Mouse (Mus musculus) kidney, embryonic 15.5 days (tissue): ENCODE results near the gene Cbx8. TPM values are rescaled to one million over a fixed set of nuclear protein-coding genes. Genes with fewer than 3 reads are reported as not detected.

Experiments
- ATAC-seq: fragments of 200-750 bp; cut with Nextera tagmentation; replicated peaks from 2 replicates; pipeline ENCODE4 v1.8.0; 2017; ENCODE audit warnings: moderate TSS enrichment; ENCODE audit not compliant: low FRiP score
- H3K27ac ChIP-seq: fragments of 300-500 bp; sonication (generic); 2 replicates; pipeline ENCODE4 v1.5.1; 2015; ENCODE audit warnings: mild to moderate bottlenecking, inconsistent platforms
- H3K27me3 ChIP-seq: fragments of 300-500 bp; sonication (generic); 2 replicates; pipeline ENCODE4 v1.6.1; 2015; ENCODE audit warnings: inconsistent platforms
- H3K36me3 ChIP-seq: fragments of 300-500 bp; sonication (generic); 2 replicates; pipeline ENCODE4 v1.6.1; 2015; ENCODE audit warnings: inconsistent platforms
- H3K4me1 ChIP-seq: fragments of 300-500 bp; sonication (generic); 2 replicates; pipeline ENCODE4 v1.6.1; 2015; ENCODE audit warnings: inconsistent platforms
- H3K4me2 ChIP-seq: fragments of 300-500 bp; sonication (generic); 2 replicates; pipeline ENCODE4 v1.6.1; 2015; ENCODE audit warnings: moderate library complexity, mild to moderate bottlenecking, inconsistent platforms
- H3K4me3 ChIP-seq: fragments of 300-500 bp; sonication (generic); replicated peaks from 2 replicates; pipeline ENCODE4 v1.5.1; 2015; ENCODE audit warnings: mild to moderate bottlenecking, inconsistent platforms
- H3K9ac ChIP-seq: fragments of 300-500 bp; sonication (generic); 2 replicates; pipeline ENCODE4 v1.6.1; 2015; ENCODE audit warnings: mild to moderate bottlenecking, inconsistent platforms
- H3K9me3 ChIP-seq: fragments of 300-500 bp; sonication (generic); replicated peaks from 2 replicates; pipeline ENCODE4 v1.6.1; 2016; ENCODE audit warnings: inconsistent platforms
- WGBS: fragments of 180-500 bp; shearing (Covaris S2); methylation state at CpG from one replicate; pipeline ENCODE4 v1.1.7; 2015; ENCODE audit warnings: mixed read lengths; 5-methylcytosine and 5-hydroxymethylcytosine counted together
- polyA plus RNA-seq: library from polyadenylated mRNA; unstranded; fragments of >200 nt; fragmentation: Nextera tagmentation; extraction: Ambion mirVana; gene quantifications from 2 replicates; pipeline ENCODE4 v1.2.1, GENCODE M21; 2015

The Cbx8 gene
- polyA plus RNA-seq: 9.8 and 10.3 TPM in 2 replicates

DNA sequence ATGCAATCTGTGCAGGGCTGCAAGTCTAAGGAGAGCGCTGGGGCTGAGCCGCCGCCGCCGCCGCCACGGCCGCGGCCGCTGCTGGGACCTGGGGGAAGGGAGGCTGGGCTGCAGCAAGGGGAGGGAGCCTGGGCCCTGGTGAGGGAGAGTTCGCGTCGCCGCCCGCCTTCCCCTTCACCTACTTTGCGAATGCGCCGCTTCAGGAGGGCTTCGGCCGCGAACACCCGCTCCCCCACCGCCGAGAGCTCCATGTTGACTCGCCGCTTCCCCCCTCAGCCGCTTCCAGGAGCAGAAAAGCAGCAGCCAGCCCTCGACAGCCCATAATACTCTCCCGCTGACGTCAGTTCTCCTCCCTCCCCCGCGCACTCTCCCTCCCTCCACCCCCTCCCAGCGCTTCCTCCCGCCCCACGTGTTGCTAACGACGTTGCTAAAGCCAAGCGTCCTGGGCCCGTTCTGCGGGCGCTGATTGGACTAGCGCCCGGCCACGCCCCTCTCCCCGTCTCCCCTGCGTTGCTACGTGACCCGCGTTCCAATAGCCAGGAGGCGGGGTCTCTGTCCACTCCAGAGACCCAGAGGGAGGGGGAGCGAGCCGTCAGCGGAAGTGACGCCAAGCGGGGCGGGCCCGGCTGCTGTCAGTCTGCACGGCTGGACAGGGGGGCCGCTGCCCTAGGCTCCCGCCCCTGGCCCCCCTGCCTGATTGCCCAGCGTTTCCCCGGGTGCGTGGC is at the start of gene Cbx8:
Gene Cbx8 (minus strand): TSS at position 370 of the 725 bp plus-strand sequence.
- Histone ChIP-seq H3K9ac (peak within 1 kb of the TSS; percentile 85), H3K27ac (peak within 1 kb of the TSS; percentile 83), H3K4me1 (peaks cover 84% of the 10 kb centered on the region), H3K9me3 (no peaks in the 10 kb centered on the region), H3K4me2 (peak within 1 kb of the TSS; percentile 96), H3K4me3 (peak within 1 kb of the TSS; percentile 83), H3K36me3 (peaks cover 9% of the 10 kb centered on the region), H3K27me3 (peaks cover 87% of the 10 kb centered on the region)
- ATAC-seq: peak; percentile 92
- WGBS: under 1% methylated on average over 62 of the region's 63 CpGs

GRCm38 (mm10) chr11:119090076-119090960 is 49.5 kb upstream of the Cbx8 start:
- ATAC-seq: no peak
- H3K36me3 ChIP-seq: no peaks in the 10 kb centered on the region
- peaks cover 55% of the 10 kb centered on the region for H3K4me1 ChIP-seq
- peak overlapping the region; percentile 41; the same call in 1 of the 2 replicates for H3K27ac ChIP-seq
- peaks cover 57% of the 10 kb centered on the region for H3K27me3 ChIP-seq
- H3K4me2 ChIP-seq: peak overlapping the region; percentile 99
- H3K9me3 ChIP-seq: no peaks in the 10 kb centered on the region
- peak overlapping the region; percentile 50 for H3K9ac ChIP-seq
- WGBS: under 1% methylated on average over 75 of the region's 75 CpGs
- H3K4me3 ChIP-seq: peak overlapping the region; percentile 57

DNA sequence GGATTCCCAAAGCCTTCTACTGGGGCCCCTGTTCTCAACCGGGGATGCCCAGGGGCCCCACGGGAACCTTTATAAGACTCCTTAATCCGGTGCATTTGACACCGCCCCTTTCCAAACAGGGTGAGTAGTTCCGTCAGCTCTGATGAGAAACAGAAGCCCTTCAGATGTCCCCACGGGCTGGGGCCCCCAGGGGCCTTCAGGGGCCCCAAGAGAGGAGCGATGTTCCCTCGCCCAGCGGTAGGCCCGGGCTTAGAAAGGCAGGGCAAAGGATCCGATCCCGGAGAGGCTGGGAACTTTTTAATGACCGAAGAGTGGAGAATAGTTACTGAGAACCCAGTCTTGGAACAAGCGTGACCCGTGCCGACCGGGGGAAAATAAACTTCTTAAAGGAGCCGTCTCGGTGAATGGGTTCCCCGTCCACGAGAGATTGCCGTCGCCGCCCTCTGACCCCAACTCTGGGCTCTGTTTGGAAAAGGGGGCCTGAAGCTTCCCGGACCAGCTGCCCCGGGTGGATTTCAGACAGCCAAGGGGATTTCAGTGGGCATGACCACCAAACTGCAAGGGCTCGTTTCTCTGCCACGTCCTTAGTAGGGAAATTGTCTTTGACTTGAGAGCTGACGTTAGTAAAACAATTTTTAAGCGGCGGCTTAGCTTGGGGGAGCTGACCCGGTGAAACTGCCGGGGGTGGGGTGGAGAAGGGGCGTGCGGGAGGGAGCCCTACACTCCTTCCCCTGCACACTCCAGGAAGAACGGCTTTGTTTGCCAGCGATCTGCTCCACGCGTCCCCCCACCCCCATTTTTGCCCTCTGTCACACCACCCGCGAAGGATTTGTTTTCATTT is 48.7 kb upstream of the Cbx8 start:
- H3K27ac ChIP-seq: no peak overlapping the region
- under 1% methylated on average over 41 of the region's 41 CpGs for WGBS
- H3K9ac ChIP-seq: peak overlapping the region; percentile 50; the same call in 1 of the 2 replicates
- H3K9me3 ChIP-seq: no peaks in the 10 kb centered on the region
- no peak for ATAC-seq
- H3K4me3 ChIP-seq: peak overlapping the region; percentile 57
- H3K4me1 ChIP-seq: peaks cover 62% of the 10 kb centered on the region
- peaks cover 52% of the 10 kb centered on the region for H3K27me3 ChIP-seq
- no peaks in the 10 kb centered on the region for H3K36me3 ChIP-seq
- peak overlapping the region; percentile 99 for H3K4me2 ChIP-seq

- H3K4me2 ChIP-seq: peak overlapping the region; percentile 99; the same call in 1 of the 2 replicates
- H3K27ac ChIP-seq: no peak overlapping the region
- H3K4me1 ChIP-seq: peaks cover 70% of the 10 kb centered on the region
- H3K9ac ChIP-seq: no peak overlapping the region
- 2% methylated on average over 28 of the region's 28 CpGs for WGBS
- peak overlapping the region; percentile 57; the same call in 1 of the 2 replicates for H3K4me3 ChIP-seq
- H3K27me3 ChIP-seq: peaks cover 52% of the 10 kb centered on the region
- no peaks in the 10 kb centered on the region for H3K36me3 ChIP-seq
- no peaks in the 10 kb centered on the region for H3K9me3 ChIP-seq
- no peak for ATAC-seq
Observed at GRCm38 (mm10) chr11:119088391-119089234, 47.8 kb upstream of the Cbx8 start.

- ATAC-seq: no peak
- Histone ChIP-seq H3K9me3 (no peaks in the 10 kb centered on the region), H3K4me2 (peak overlapping the region; percentile 46), H3K4me1 (peaks cover 81% of the 10 kb centered on the region), H3K4me3 (peak overlapping the region; percentile 19), H3K9ac (no peak overlapping the region), H3K27me3 (peaks cover 59% of the 10 kb centered on the region), H3K36me3 (peaks cover 2% of the 10 kb centered on the region; the same call in 1 of the 2 replicates), H3K27ac (no peak overlapping the region)
- WGBS: 4% methylated on average over 35 of the region's 35 CpGs
Observed at GRCm38 (mm10) chr11:119087301-119088082, 46.7 kb upstream of the Cbx8 start.

DNA sequence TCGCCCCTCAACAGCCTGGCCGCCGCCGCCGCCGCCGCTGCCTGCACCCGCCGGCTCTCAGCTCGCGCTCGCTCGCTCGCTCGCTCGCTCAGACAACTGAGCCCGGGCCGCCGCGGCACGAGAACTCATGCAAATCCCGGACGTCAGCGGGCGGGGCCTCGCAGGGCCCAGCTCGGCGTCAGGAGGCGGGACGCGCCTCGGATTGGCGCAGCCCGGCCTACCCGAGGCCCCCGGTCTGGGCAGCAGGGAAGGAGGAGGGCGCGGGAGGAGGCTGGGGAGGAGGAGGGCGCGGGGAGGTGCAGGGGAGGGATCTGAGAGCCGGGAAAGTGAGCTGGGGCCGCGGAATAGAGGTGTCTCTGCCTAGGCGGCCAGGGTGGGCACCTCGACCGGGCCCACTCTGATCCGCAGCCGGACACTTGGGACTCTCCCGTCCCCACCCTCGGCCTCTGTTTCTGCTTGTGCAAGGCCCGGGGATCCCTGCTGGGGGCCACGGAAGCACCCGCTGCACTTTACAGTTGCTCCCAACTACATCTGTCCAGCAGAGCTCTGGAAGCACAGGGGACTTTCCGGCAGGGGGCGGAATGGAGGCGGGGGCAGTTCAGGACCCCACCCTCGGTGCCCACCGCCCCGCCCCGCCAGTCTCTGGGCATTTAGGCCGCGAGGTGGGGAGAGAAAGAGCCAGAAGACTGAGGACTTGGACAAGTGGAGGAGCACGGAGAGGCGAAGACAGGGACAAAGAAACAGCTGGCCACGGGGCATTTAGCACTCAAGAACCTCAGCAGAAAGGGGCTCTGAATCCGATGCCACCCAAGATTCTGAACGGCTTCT is 45.6 kb upstream of the Cbx8 start, which contains the start of gene Cbx4:
Gene Cbx4 (minus strand): TSS at position 78 of the 828 bp plus-strand sequence.
- Histone ChIP-seq H3K4me3 (peak within 1 kb of the TSS; percentile 80), H3K27ac (peak within 1 kb of the TSS; percentile 98), H3K9me3 (no peaks in the 10 kb centered on the region), H3K36me3 (peaks cover 13% of the 10 kb centered on the region), H3K4me2 (peak within 1 kb of the TSS; percentile 87), H3K4me1 (peaks cover 87% of the 10 kb centered on the region), H3K27me3 (peaks cover 66% of the 10 kb centered on the region), H3K9ac (peak within 1 kb of the TSS; percentile 83)
- WGBS: under 1% methylated on average over 44 of the region's 67 CpGs
- peak; percentile 84 for ATAC-seq

DNA sequence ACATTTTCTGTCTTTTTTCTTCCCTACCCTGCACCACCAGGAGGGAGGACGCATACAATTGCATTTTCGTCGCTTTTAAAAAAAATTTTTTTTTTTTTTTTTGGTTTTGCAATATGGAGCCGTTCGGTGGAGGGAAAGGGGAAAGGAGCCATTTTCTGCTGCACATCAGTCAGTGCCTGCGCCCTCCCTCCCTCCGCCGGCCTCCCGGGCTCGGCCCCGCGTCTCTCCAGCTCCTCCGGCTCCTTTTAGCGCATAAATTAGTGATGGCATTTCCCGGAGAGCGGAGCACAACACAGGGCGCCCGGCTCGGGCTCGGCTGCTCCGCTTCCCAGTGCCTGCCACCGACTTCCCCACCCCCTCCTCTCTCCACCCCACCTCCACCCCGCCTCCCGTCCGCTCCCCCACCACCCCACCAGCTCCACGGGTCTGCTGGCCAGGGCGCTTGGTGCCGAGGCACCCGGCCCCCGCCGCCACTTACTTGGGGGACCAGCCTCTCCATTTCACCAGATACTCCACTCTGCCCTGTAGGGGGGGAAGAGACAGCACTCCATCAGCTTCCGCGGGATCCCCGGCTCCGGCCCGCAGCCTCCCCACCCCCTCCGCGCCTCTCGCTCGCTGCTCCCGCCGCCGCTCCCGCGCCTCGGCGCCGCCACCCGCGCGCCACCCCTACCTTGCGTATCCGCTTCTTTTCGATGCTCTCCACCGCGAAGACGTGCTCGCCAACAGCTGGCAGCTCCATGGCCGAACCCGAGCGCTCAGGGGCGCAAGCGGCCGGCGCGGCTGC is 44.7 kb upstream of the Cbx8 start:
- H3K4me1 ChIP-seq: peaks cover 87% of the 10 kb centered on the region
- H3K4me2 ChIP-seq: peak overlapping the region; percentile 87
- H3K27ac ChIP-seq: peak overlapping the region; percentile 98
- WGBS: under 1% methylated on average over 64 of the region's 66 CpGs
- ATAC-seq: peak; percentile 53
- peak overlapping the region; percentile 83 for H3K9ac ChIP-seq
- peak overlapping the region; percentile 80 for H3K4me3 ChIP-seq
- no peaks in the 10 kb centered on the region for H3K9me3 ChIP-seq
- peaks cover 73% of the 10 kb centered on the region for H3K27me3 ChIP-seq
- H3K36me3 ChIP-seq: peaks cover 22% of the 10 kb centered on the region

- 2% methylated on average over 18 of the region's 18 CpGs for WGBS
- peak overlapping the region; percentile 83 for H3K9ac ChIP-seq
- peaks cover 28% of the 10 kb centered on the region for H3K36me3 ChIP-seq
- H3K4me2 ChIP-seq: peak overlapping the region; percentile 87
- peaks cover 70% of the 10 kb centered on the region for H3K27me3 ChIP-seq
- H3K4me3 ChIP-seq: peak overlapping the region; percentile 80
- ATAC-seq: no peak
- no peaks in the 10 kb centered on the region for H3K9me3 ChIP-seq
- H3K4me1 ChIP-seq: peaks cover 83% of the 10 kb centered on the region
- H3K27ac ChIP-seq: peak overlapping the region; percentile 98
Observed at GRCm38 (mm10) chr11:119084446-119085278, 43.9 kb upstream of the Cbx8 start.
